Mouse (Mus musculus): ENCODE measurements around the gene Gm2075. TPM values are rescaled to one million over a fixed set of nuclear protein-coding genes. Genes with fewer than 3 reads are reported as not detected.
"Not testable (repeated sequence)": the region's sequence is repeated elsewhere in the genome, so short reads cannot be mapped to it uniquely, and the experiment has no call there.

Gene Gm2075
- not detected in 2 replicates for polyA plus RNA-seq (2012; rRNA removed)

DNA sequence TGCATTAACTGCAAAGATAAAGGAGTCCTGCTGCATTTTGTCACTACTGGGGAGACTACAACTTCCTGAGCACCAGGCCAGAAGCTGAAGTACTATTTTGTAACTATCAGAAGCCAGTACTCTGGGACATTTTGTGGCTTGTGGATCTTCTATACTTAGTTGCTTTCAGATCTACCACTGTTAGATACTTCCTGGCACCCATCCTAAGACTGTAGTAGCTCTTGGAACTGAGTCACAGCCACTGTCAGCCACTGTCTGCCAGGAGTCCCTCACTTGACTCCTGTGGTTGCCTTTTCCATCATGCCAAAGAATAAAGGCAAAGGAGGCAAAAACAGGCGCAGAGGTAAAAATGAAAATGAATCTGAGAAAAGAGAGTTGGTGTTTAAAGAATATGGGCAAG lies at the start of gene Gm2075:
Gene Gm2075 (plus strand): TSS at position 301 of the 400 bp plus-strand sequence.
- WGBS, result no CpG with 5 or more reads among the region's 1 CpGs
- not testable (repeated sequence) for H3K4me1 ChIP-seq (ENCODE audit: control insufficient read depth, insufficient read depth, low read length)

GRCm38 (mm10) chr12:87984000-87984399 lies 27.6 kb upstream of the Gm2075 start:
- H3K4me3 ChIP-seq (replicated peaks; ENCODE audit: extremely low read depth, low read depth, low read length); DNase-seq; H3K4me1 ChIP-seq (ENCODE audit: control insufficient read depth, insufficient read depth, low read length): not testable (repeated sequence)

More for the DNA sequence above, at the start of gene Gm2075:
- not testable (repeated sequence) for H3K4me3 ChIP-seq (replicated peaks; ENCODE audit: extremely low read depth, low read depth, low read length); DNase-seq

DNA sequence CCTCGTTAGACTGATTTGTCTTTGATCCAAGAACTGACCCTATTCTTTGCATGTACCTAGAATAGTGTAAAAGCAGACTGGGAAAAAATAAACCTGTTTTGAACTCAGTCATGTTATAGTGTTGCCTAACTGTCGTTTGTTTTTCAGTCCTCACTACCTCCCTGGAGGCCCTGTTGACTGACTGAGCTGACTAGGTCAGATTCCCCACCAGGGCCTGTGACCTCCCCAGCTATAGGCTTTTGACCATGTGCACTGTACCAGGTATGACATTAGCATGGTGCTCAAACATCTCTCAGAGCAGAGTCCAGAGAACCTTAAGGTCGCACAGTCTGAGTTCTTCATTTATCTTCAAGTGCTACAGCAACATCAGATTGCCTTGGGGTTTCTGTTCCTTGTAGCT lies 7.5 kb upstream of the Gm2075 start:
- not testable (repeated sequence) for DNase-seq; H3K4me3 ChIP-seq (replicated peaks; ENCODE audit: extremely low read depth, low read depth, low read length); H3K4me1 ChIP-seq (ENCODE audit: control insufficient read depth, insufficient read depth, low read length)
- WGBS, result 49% methylated on average over 3 of the region's 3 CpGs

- not testable (repeated sequence) for H3K4me3 ChIP-seq (replicated peaks; ENCODE audit: extremely low read depth, low read depth, low read length); DNase-seq; H3K4me1 ChIP-seq (ENCODE audit: control insufficient read depth, insufficient read depth, low read length)
- 71% methylated on average over 2 of the region's 2 CpGs for WGBS
These were observed 7.0 kb downstream of the Gm2075 start, which contains the start of gene Gm6803 for GRCm38 (mm10) chr12:88018671-88019070. Gm6803 (minus strand) TSS chr12:88018771.

GRCm38 (mm10) chr12:88026704-88027103 lies 15.1 kb downstream of the Gm2075 start, which contains the start of gene Gm2056:
Gm2056 (plus strand) TSS chr12:88027004.
- 75% methylated on average over 1 of the region's 1 CpGs for WGBS
- not testable (repeated sequence) for H3K4me1 ChIP-seq (ENCODE audit: control insufficient read depth, insufficient read depth, low read length); H3K4me3 ChIP-seq (replicated peaks; ENCODE audit: extremely low read depth, low read depth, low read length); DNase-seq

DNA sequence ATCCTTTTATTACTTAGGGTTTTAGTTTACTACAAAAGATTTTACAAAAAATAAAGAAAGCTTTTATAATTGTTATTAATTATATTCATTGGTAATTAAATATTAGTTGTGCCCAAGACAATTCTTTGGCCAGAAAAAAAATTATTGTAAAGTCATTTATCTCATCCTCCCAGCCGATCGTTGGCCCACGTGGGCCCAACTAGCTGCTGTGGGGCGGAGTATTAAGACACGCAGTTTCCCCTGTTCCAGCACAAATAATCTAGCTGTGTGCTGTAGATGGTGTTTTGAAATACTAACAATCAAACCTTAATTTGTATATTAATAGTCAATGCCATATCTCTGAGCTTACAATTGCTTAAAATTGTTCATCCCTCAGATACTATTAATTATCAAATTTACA lies 20.6 kb downstream of the Gm2075 start:
- not testable (repeated sequence) for DNase-seq; H3K4me3 ChIP-seq (replicated peaks; ENCODE audit: extremely low read depth, low read depth, low read length); H3K4me1 ChIP-seq (ENCODE audit: control insufficient read depth, insufficient read depth, low read length)
- 89% methylated on average over 5 of the region's 5 CpGs for WGBS

DNA sequence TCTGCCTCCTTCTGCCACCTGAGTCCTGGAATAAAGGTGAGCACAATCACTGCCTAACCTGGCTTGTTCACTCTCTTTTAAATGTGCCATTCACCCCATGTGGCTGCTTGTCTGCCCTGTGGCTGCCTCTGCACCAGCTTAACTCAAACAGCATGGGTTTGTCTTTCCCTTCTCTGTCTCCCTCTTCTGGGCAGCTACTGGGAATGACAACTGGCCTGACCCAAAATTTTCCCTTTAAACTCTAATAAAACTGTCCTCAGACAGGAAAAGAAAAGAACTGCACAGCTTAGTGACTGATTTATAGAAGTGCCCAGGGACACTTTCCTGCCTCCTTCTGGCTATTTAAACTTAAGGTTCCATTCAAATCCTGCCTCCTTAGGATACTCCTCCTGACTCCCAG lies 27.4 kb downstream of the Gm2075 start:
- not testable (repeated sequence) for H3K4me3 ChIP-seq (replicated peaks; ENCODE audit: extremely low read depth, low read depth, low read length); DNase-seq; H3K4me1 ChIP-seq (ENCODE audit: control insufficient read depth, insufficient read depth, low read length)

- not testable (repeated sequence) for H3K4me1 ChIP-seq (ENCODE audit: control insufficient read depth, insufficient read depth, low read length); DNase-seq; H3K4me3 ChIP-seq (replicated peaks; ENCODE audit: extremely low read depth, low read depth, low read length)
- 89% methylated on average over 1 of the region's 1 CpGs for WGBS
These were observed 28.1 kb downstream of the Gm2075 start for GRCm38 (mm10) chr12:88039703-88040102.

- not testable (repeated sequence) for DNase-seq; H3K4me3 ChIP-seq (replicated peaks; ENCODE audit: extremely low read depth, low read depth, low read length); H3K4me1 ChIP-seq (ENCODE audit: control insufficient read depth, insufficient read depth, low read length)
- WGBS, result 50% methylated on average over 1 of the region's 1 CpGs
These were observed 33.6 kb downstream of the Gm2075 start for GRCm38 (mm10) chr12:88045226-88045625.

Other genes with a start within 250 kb of the Gm2075 start
- gene Gm21319, start 236.1 kb upstream of the Gm2075 start, polyA plus RNA-seq (2012; rRNA removed), result not detected in 2 replicates
- not detected in 2 replicates for gene Gm21936, start 216.3 kb upstream of the Gm2075 start, polyA plus RNA-seq (2012; rRNA removed)
- gene BB287469, start 195.3 kb upstream of the Gm2075 start, polyA plus RNA-seq (2012; rRNA removed), result not detected in 2 replicates
- not detected in 2 replicates for gene Gm2001, start 169.5 kb upstream of the Gm2075 start, polyA plus RNA-seq (2012; rRNA removed)
- gene Gm2016, start 137.8 kb upstream of the Gm2075 start, polyA plus RNA-seq (2012; rRNA removed), result not detected in 2 replicates
- not detected in 2 replicates for gene Gm2022, start 116.5 kb upstream of the Gm2075 start, polyA plus RNA-seq (2012; rRNA removed)
- gene Gm2035, start 92.0 kb upstream of the Gm2075 start, polyA plus RNA-seq (2012; rRNA removed), result not detected in 2 replicates
- gene Gm2042, start 57.8 kb upstream of the Gm2075 start, polyA plus RNA-seq (2012; rRNA removed), result not detected in 2 replicates
- not detected in 2 replicates for gene Gm6803, start 6.9 kb downstream of the Gm2075 start, polyA plus RNA-seq (2012; rRNA removed)
- gene Gm2056, start 15.2 kb downstream of the Gm2075 start, polyA plus RNA-seq (2012; rRNA removed), result not detected in 2 replicates
- not detected in 2 replicates for gene Gm16368, start 71.8 kb downstream of the Gm2075 start, polyA plus RNA-seq (2012; rRNA removed)
- gene Gm10436, start 170.3 kb downstream of the Gm2075 start, polyA plus RNA-seq (2012; rRNA removed), result not detected in 2 replicates
- not detected in 2 replicates for gene Gm8332, start 238.3 kb downstream of the Gm2075 start, polyA plus RNA-seq (2012; rRNA removed)